Mouse (Mus musculus) liver, adult 2 months (tissue): ENCODE results near the gene Hao1. TPM values are rescaled to one million over a fixed set of nuclear protein-coding genes. Genes with fewer than 3 reads are reported as not detected.

Experiments
- DNase-seq: peaks from one replicate; pipeline ENCODE4 v3.0.0-alpha.2; 2011; ENCODE audit warnings: low read depth, low spot score; ENCODE audit errors: extremely low read depth
- H3K27ac ChIP-seq: fragments of 200-500 bp; replicated peaks from 2 replicates; pipeline ENCODE4 v1.5.1; 2012; ENCODE audit warnings: low read depth, mild to moderate bottlenecking, control low read depth, inconsistent platforms, low read length; ENCODE audit not compliant: insufficient read depth
- H3K27me3 ChIP-seq: fragments of 200-500 bp; 2 replicates; pipeline ENCODE4 v1.6.1; 2012; ENCODE audit warnings: mild to moderate bottlenecking, moderate library complexity, low read length, inconsistent platforms; ENCODE audit not compliant: control insufficient read depth, insufficient read depth
- H3K36me3 ChIP-seq: fragments of 200-500 bp; 2 replicates; pipeline ENCODE4 v1.6.1; 2012; ENCODE audit warnings: low read length, inconsistent platforms; ENCODE audit not compliant: control insufficient read depth, insufficient read depth
- H3K4me1 ChIP-seq: fragments of 200-500 bp; 2 replicates; pipeline ENCODE4 v1.6.1; 2011; ENCODE audit warnings: low read length; ENCODE audit not compliant: control insufficient read depth, insufficient read depth
- H3K4me3 ChIP-seq: fragments of 200-500 bp; 2 replicates; pipeline ENCODE4 v1.5.1; 2011; ENCODE audit warnings: low read depth, mild to moderate bottlenecking, control low read depth, low read length, moderate library complexity; ENCODE audit not compliant: insufficient read depth
- H3K79me2 ChIP-seq: fragments of 200-500 bp; 2 replicates; pipeline ENCODE4 v1.6.1; 2012; ENCODE audit warnings: inconsistent platforms, mild to moderate bottlenecking, low read length, moderate library complexity; ENCODE audit not compliant: control insufficient read depth, insufficient read depth
- H3K9ac ChIP-seq: fragments of 200-500 bp; 2 replicates; pipeline ENCODE4 v1.6.1; 2012; ENCODE audit warnings: low read depth, mild to moderate bottlenecking, control low read depth, inconsistent platforms, low read length
- CTCF ChIP-seq: fragments of 200-500 bp; IDR thresholded peaks from 2 replicates; pipeline ENCODE4 v1.5.1; 2011; ENCODE audit warnings: low read depth, low read length, control low read depth
- POLR2A ChIP-seq: fragments of 200-500 bp; IDR thresholded peaks from 2 replicates; pipeline ENCODE4 v1.6.1; 2011; ENCODE audit warnings: low read length, control low read depth; ENCODE audit not compliant: insufficient read depth; ENCODE audit errors: extremely low read depth
- WGBS: fragments of 180-500 bp; shearing (Covaris S2); methylation state at CpG from one replicate; pipeline ENCODE4 v1.1.7; 2018; 5-methylcytosine and 5-hydroxymethylcytosine counted together
- polyA plus RNA-seq: library from polyadenylated mRNA; depleted of rRNA; stranded (reverse); fragments of >200 nt; gene quantifications from 2 replicates; pipeline ENCODE4 v1.2.3, GENCODE M21; 2012
- total RNA-seq: library from RNA; depleted of rRNA; stranded (reverse); fragments of >200 nt; gene quantifications from 2 replicates; pipeline ENCODE4 v1.2.3, GENCODE M21; 2014

The Hao1 gene
- total and polyA plus RNA-seq, 2 experiments, result 45.1 to 201 TPM

- H3K4me3 ChIP-seq, result no peak overlapping the region
- peaks cover 10% of the 10 kb centered on the region for H3K4me1 ChIP-seq
- no peak overlapping the region for H3K9ac ChIP-seq
- H3K36me3 ChIP-seq, result peaks cover 64% of the 10 kb centered on the region
- WGBS, result 58% methylated on average over 11 of the region's 11 CpGs
- no peaks in the 10 kb centered on the region for H3K27me3 ChIP-seq
- no peak overlapping the region for H3K27ac ChIP-seq
- H3K79me2 ChIP-seq, result no peaks in the 10 kb centered on the region; the same call in 1 of the 2 replicates
- TF ChIP-seq POLR2A (no peak), CTCF (no peak)
- DNase-seq, result no peak
These were observed 26.6 kb downstream of the Hao1 start for GRCm38 (mm10) chr2:134527419-134528114.

GRCm38 (mm10) chr2:134518042-134518441 is 36.1 kb downstream of the Hao1 start:
- Histone ChIP-seq H3K36me3 (peaks cover 64% of the 10 kb centered on the region), H3K4me3 (no peak overlapping the region), H3K4me1 (peaks cover 10% of the 10 kb centered on the region; the same call in 1 of the 2 replicates), H3K9ac (no peak overlapping the region), H3K27me3 (no peaks in the 10 kb centered on the region), H3K27ac (no peak overlapping the region), H3K79me2 (peaks cover 2% of the 10 kb centered on the region; the same call in 1 of the 2 replicates)
- TF ChIP-seq POLR2A (no peak), CTCF (no peak)
- no peak for DNase-seq

- Histone ChIP-seq H3K9ac (no peak overlapping the region), H3K27ac (no peak overlapping the region), H3K36me3 (peaks cover 84% of the 10 kb centered on the region), H3K27me3 (no peaks in the 10 kb centered on the region), H3K4me3 (no peak overlapping the region), H3K4me1 (no peaks in the 10 kb centered on the region), H3K79me2 (no peaks in the 10 kb centered on the region)
- TF ChIP-seq POLR2A, result no peak
- TF ChIP-seq CTCF, result no peak
- WGBS, result 93% methylated on average over 3 of the region's 3 CpGs
- no peak for DNase-seq
These were observed 54.4 kb downstream of the Hao1 start for GRCm38 (mm10) chr2:134499777-134500176.

GRCm38 (mm10) chr2:134498450-134498849 is 55.7 kb downstream of the Hao1 start:
- WGBS, result 88% methylated on average over 7 of the region's 7 CpGs
- Histone ChIP-seq H3K27ac (no peak overlapping the region), H3K79me2 (no peaks in the 10 kb centered on the region), H3K9ac (no peak overlapping the region), H3K36me3 (peaks cover 82% of the 10 kb centered on the region), H3K27me3 (no peaks in the 10 kb centered on the region), H3K4me1 (no peaks in the 10 kb centered on the region), H3K4me3 (no peak overlapping the region)
- DNase-seq, result no peak
- TF ChIP-seq POLR2A (no peak), CTCF (no peak)

- no peak for DNase-seq
- no peak overlapping the region for H3K4me3 ChIP-seq
- WGBS, result 85% methylated on average over 6 of the region's 6 CpGs
- no peak overlapping the region for H3K9ac ChIP-seq
- H3K27ac ChIP-seq, result no peak overlapping the region
- no peaks in the 10 kb centered on the region for H3K79me2 ChIP-seq
- TF ChIP-seq POLR2A (no peak), CTCF (no peak)
- H3K36me3 ChIP-seq, result peaks cover 2% of the 10 kb centered on the region; the same call in 1 of the 2 replicates
- H3K27me3 ChIP-seq, result no peaks in the 10 kb centered on the region
- no peaks in the 10 kb centered on the region for H3K4me1 ChIP-seq
These were observed 65.5 kb downstream of the Hao1 start for GRCm38 (mm10) chr2:134488671-134489070.
